Mouse (Mus musculus) CH12.LX (cell line): Measurements from ENCODE around the gene Mrpl39. TPM values are rescaled to one million over a fixed set of nuclear protein-coding genes. Genes with fewer than 3 reads are reported as not detected.
A peak's percentile ranks its signal among the peaks of the same experiment; 100 is the strongest.

Experiments
- DNase-seq: peaks from one replicate; pipeline ENCODE4 v3.0.0-alpha.2; 2013; ENCODE audit errors: extremely low read depth
- H3K27ac ChIP-seq: 2 replicates; pipeline ENCODE4 v1.5.1; 2012; ENCODE audit warnings: low read depth, mild to moderate bottlenecking, control low read depth, moderate library complexity; ENCODE audit not compliant: insufficient read depth
- H3K27me3 ChIP-seq: replicated peaks from 2 replicates; pipeline ENCODE3; 2012; ENCODE audit warnings: inconsistent platforms
- H3K36me3 ChIP-seq, 2 experiments: replicated peaks in 1 of 2; 2 replicates each; pipeline versions ENCODE3 to v1.6.1; 2012; ENCODE audit warnings: inconsistent platforms in 1 of 2, low read length in 1 of 2, mild to moderate bottlenecking in 1 of 2, mixed read lengths in 1 of 2, moderate library complexity in 1 of 2; ENCODE audit not compliant: control insufficient read depth in 1 of 2, insufficient read depth in 1 of 2
- H3K4me1 ChIP-seq, 2 experiments: 2 replicates each; pipeline ENCODE4 v1.6.1; 2012; ENCODE audit warnings: inconsistent platforms in 1 of 2, moderate library complexity in 1 of 2; ENCODE audit not compliant: insufficient read depth in 2 of 2, control insufficient read depth in 1 of 2
- H3K4me2 ChIP-seq: 2 replicates; pipeline ENCODE4 v1.6.1; 2012; ENCODE audit warnings: low read depth, mild to moderate bottlenecking, control low read depth; ENCODE audit not compliant: poor library complexity, insufficient read depth, severe bottlenecking
- H3K4me3 ChIP-seq, 3 experiments: fragments of 150-350 bp in 1 of 3; sonication (generic) in 1 of 3; replicated peaks in 1 of 3; 2 replicates each; pipeline versions ENCODE3 to v1.5.1; 2011 to 2012; ENCODE audit warnings: low read depth in 2 of 3, low read length in 2 of 3, mild to moderate bottlenecking in 2 of 3, moderate library complexity in 2 of 3, control low read depth in 1 of 3, improper control_type of control experiment in 1 of 3, inconsistent platforms in 1 of 3, mixed read lengths in 1 of 3; ENCODE audit not compliant: poor library complexity in 1 of 3
- H3K79me2 ChIP-seq: replicated peaks from 2 replicates; pipeline ENCODE4 v1.6.1; 2012; ENCODE audit warnings: mild to moderate bottlenecking, moderate library complexity; ENCODE audit not compliant: control insufficient read depth, poor library complexity, insufficient read depth, severe bottlenecking; ENCODE audit errors: extremely low read depth
- H3K9ac ChIP-seq: 2 replicates; pipeline ENCODE4 v1.6.1; 2012; ENCODE audit warnings: low read depth, mild to moderate bottlenecking, control low read depth, moderate library complexity; ENCODE audit not compliant: insufficient read depth
- H3K9me3 ChIP-seq: replicated peaks from 2 replicates; pipeline ENCODE3; 2012; ENCODE audit warnings: low read length, inconsistent platforms, mixed read lengths
- BHLHE40 ChIP-seq: IDR thresholded peaks from 2 replicates; pipeline ENCODE4 v1.6.1; 2011; ENCODE audit warnings: mild to moderate bottlenecking, low read depth, low read length, improper control_type of control experiment
- CHD1 ChIP-seq: IDR thresholded peaks from 2 replicates; pipeline ENCODE4 v1.6.1; 2012; ENCODE audit warnings: low read depth, low read length, improper control_type of control experiment, inconsistent platforms
- CTCF ChIP-seq, 2 experiments: IDR thresholded peaks in 1 of 2; conservative IDR thresholded peaks in 1 of 2; 2 replicates each; pipeline ENCODE4 v1.5.1; 2011 to 2012; ENCODE audit warnings: low read depth in 2 of 2, low read length in 2 of 2, improper control_type of control experiment in 1 of 2, inconsistent platforms in 1 of 2, mild to moderate bottlenecking in 1 of 2, moderate library complexity in 1 of 2
- E2F4 ChIP-seq: IDR thresholded peaks from 2 replicates; pipeline ENCODE4 v1.6.1; 2011; ENCODE audit warnings: low read depth, low read length, improper control_type of control experiment; ENCODE audit not compliant: insufficient replicate concordance
- ELF1 ChIP-seq: IDR thresholded peaks from 2 replicates; pipeline ENCODE4 v1.6.1; 2014; ENCODE audit warnings: low read depth, mild to moderate bottlenecking, inconsistent platforms, low read length, improper control_type of control experiment
- GABPA ChIP-seq: IDR thresholded peaks from 2 replicates; pipeline ENCODE4 v1.6.1; 2012; ENCODE audit warnings: low read depth, low read length, improper control_type of control experiment, inconsistent platforms; ENCODE audit not compliant: insufficient replicate concordance
- MAFK ChIP-seq: IDR thresholded peaks from 2 replicates; pipeline ENCODE4 v1.6.1; 2011; ENCODE audit warnings: low read length, improper control_type of control experiment; ENCODE audit not compliant: insufficient replicate concordance
- MAX ChIP-seq: IDR thresholded peaks from 2 replicates; pipeline ENCODE4 v1.6.1; 2011; ENCODE audit warnings: low read length, improper control_type of control experiment
- MEF2A ChIP-seq: IDR thresholded peaks from 2 replicates; pipeline ENCODE4 v1.6.1; 2014; ENCODE audit warnings: low read depth, mild to moderate bottlenecking, inconsistent platforms, low read length, improper control_type of control experiment, borderline replicate concordance
- MXI1 ChIP-seq: IDR thresholded peaks from 2 replicates; pipeline ENCODE4 v1.6.1; 2011; ENCODE audit warnings: mild to moderate bottlenecking, low read depth, low read length, improper control_type of control experiment
- MYC ChIP-seq: IDR thresholded peaks from 2 replicates; pipeline ENCODE4 v1.6.1; 2011; ENCODE audit warnings: low read depth, mild to moderate bottlenecking, improper control_type of control experiment, low read length
- NRF1 ChIP-seq: IDR thresholded peaks from 2 replicates; pipeline ENCODE4 v1.6.1; 2014; ENCODE audit warnings: low read depth, mild to moderate bottlenecking, inconsistent platforms, low read length, improper control_type of control experiment, moderate library complexity
- RAD21 ChIP-seq: IDR thresholded peaks from 2 replicates; pipeline ENCODE4 v1.6.1; 2011; ENCODE audit warnings: low read depth, mild to moderate bottlenecking, low read length, improper control_type of control experiment, moderate library complexity
- SMC3 ChIP-seq: IDR thresholded peaks from 2 replicates; pipeline ENCODE4 v1.6.1; 2011; ENCODE audit warnings: low read depth, low read length, improper control_type of control experiment
- TCF12 ChIP-seq: IDR thresholded peaks from 2 replicates; pipeline ENCODE4 v1.6.1; 2014; ENCODE audit warnings: low read depth, mild to moderate bottlenecking, inconsistent platforms, low read length, improper control_type of control experiment
- UBTF ChIP-seq: IDR thresholded peaks from 2 replicates; pipeline ENCODE4 v1.6.1; 2012; ENCODE audit warnings: low read depth, mild to moderate bottlenecking, inconsistent platforms, low read length, improper control_type of control experiment, moderate library complexity
- USF2 ChIP-seq: conservative IDR thresholded peaks from 2 replicates; pipeline ENCODE4 v1.6.1; 2011; ENCODE audit warnings: low read depth, low read length, improper control_type of control experiment
- dilution Hi-C: fragments of 300-500 bp; cut with MboI; formaldehyde crosslinking; loops from 2 replicates; pipeline ENCODE4 v1.14.3; 2020; ENCODE audit warnings: low sequenced_read_pairs; ENCODE audit not compliant: extremely low pct_unique_long_range_greater_than_20kb, extremely low pct_ligation_motif_present
- in situ Hi-C: fragments of 300-500 bp; cut with MboI; formaldehyde crosslinking; loops from 3 replicates; pipeline ENCODE4 v1.14.3; 2019; ENCODE audit warnings: low sequenced_read_pairs, low pct_ligation_motif_present, low pct_unique_long_range_greater_than_20kb, mixed read lengths
- polyA plus RNA-seq: library from polyadenylated mRNA; unstranded; fragments of >175 nt; gene quantifications from 2 replicates; pipeline ENCODE4 v1.2.1, GENCODE M21; 2012; ENCODE audit warnings: low read depth; ENCODE audit not compliant: insufficient read length
- total RNA-seq, 2 experiments: library from RNA; depleted of rRNA; stranded (reverse); fragments of 300-350 nt in 1 of 2; fragments of >200 nt in 1 of 2; gene quantifications; 2 replicates each; pipeline ENCODE4 v1.2.3; 2012 to 2014

Gene Mrpl39
- total and polyA plus RNA-seq, 3 experiments: 102 to 123 (median 110) TPM

DNA sequence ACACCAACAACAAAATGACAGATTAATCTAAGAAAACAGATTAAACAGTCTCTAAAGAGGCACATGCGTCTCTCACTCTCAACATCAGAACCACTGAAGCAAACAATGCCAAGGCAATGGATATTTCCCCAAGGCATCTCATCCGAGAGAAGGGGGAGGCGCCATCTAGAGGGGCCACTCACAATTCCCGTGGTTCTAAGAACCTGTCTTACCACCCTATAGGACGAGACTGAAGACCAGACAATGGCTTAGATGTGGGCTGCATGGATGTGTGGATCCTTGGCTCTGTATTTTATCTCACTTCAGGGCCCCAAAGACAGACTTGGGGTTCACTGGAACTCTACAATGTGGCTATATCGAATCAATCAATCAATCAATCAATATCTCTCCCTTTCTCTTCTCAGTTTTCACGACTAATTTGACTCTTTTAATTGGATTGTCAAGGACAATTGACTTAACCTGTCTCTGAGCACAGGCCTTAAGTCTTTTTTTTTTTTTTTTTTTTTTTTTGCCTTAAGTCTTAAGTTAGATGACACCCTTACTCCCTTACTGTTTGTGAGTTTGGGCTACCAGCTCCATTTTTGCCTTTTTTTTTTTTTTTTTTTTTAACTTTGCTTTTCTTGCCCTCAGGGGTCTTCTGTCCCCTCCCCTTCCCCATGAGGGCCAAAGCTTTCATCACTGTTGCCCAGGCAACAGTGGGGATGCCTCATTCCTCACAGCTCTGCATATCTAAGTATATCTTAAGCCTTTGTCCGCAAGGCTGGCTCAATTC, 37.1 kb upstream of the Mrpl39 start:
- dilution Hi-C loops: no loop called here
- no peak for TF ChIP-seq NRF1
- TF ChIP-seq UBTF: no peak
- no peak for TF ChIP-seq E2F4
- TF ChIP-seq CTCF (conservative IDR thresholded peaks at IDR 0.05 in 1 of 2, IDR thresholded peaks at IDR 0.05 in 1 of 2; ENCODE audit: low read depth in 2 of 2, low read length in 2 of 2): peak in 1 of 2 experiments; percentile 33; a peak in 2 of 4 replicates
- no peak for TF ChIP-seq MAX
- TF ChIP-seq MAFK: no peak
- no peak for TF ChIP-seq MYC
- Histone ChIP-seq H3K4me3 (no peak overlapping the region), H3K36me3 (peaks cover 0 to 2% of the 10 kb centered on the region in 2 experiments), H3K4me2 (no peak overlapping the region), H3K4me1 (no peaks in the 10 kb centered on the region), H3K27ac (no peak overlapping the region), H3K79me2 (no peaks in the 10 kb centered on the region), H3K9ac (no peak overlapping the region), H3K27me3 (no peaks in the 10 kb centered on the region), H3K9me3 (no peaks in the 10 kb centered on the region)
- no peak for DNase-seq
- in situ Hi-C loops: loop anchor here (5.0 kb wide), 1 partner anchor 35 kb away; no protein-coding TSS in a partner anchor

DNA sequence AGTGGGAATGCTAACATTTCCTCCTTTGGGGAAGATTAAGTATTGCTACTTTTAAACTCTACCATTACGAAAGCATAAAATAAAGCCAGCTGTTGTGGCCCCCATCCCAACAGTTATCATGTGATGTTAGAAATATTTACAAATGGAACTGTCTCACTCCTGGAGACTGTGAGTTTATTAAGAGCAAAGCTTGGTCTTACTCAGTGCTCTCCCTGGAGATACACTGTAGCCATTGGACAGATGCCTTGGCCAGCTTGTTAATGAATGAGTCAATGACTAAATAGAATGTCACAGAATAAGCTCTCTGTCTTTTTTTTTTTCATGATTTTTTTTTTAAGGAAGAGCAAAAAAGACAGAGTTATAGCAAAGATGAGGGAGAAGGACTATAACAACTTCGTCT, 35.9 kb upstream of the Mrpl39 start:
- Histone ChIP-seq H3K36me3 (peaks cover 0 to 2% of the 10 kb centered on the region in 2 experiments), H3K4me3 (no peak overlapping the region), H3K27me3 (no peaks in the 10 kb centered on the region), H3K4me1 (no peaks in the 10 kb centered on the region), H3K9ac (no peak overlapping the region), H3K4me2 (no peak overlapping the region), H3K9me3 (no peaks in the 10 kb centered on the region), H3K79me2 (no peaks in the 10 kb centered on the region), H3K27ac (no peak overlapping the region)
- no peak for DNase-seq
- dilution Hi-C loops: no loop called here
- in situ Hi-C loops: loop anchor here (5.0 kb wide), 1 partner anchor 36 kb away; no protein-coding TSS in a partner anchor
- TF ChIP-seq RAD21: no peak
- no peak for TF ChIP-seq NRF1
- no peak for TF ChIP-seq TCF12
- no peak for TF ChIP-seq CHD1
- no peak for TF ChIP-seq MXI1
- TF ChIP-seq SMC3: no peak
- no peak for TF ChIP-seq ELF1
- TF ChIP-seq GABPA: no peak
- TF ChIP-seq USF2: no peak
- no peak for TF ChIP-seq MEF2A
- TF ChIP-seq BHLHE40: no peak
